Mouse (Mus musculus) bone marrow macrophage, adult 2 months (primary cell): ENCODE data around the gene Tenm3.

Experiments
- CTCF ChIP-seq: IDR thresholded peaks from 2 replicates; pipeline ENCODE4 v1.5.1; 2012; ENCODE audit warnings: low read depth, mild to moderate bottlenecking, low read length, moderate library complexity
- POLR2A ChIP-seq: IDR thresholded peaks from 2 replicates; pipeline ENCODE4 v1.6.1; 2012; ENCODE audit warnings: mild to moderate bottlenecking, low read depth, low read length, borderline replicate concordance

DNA sequence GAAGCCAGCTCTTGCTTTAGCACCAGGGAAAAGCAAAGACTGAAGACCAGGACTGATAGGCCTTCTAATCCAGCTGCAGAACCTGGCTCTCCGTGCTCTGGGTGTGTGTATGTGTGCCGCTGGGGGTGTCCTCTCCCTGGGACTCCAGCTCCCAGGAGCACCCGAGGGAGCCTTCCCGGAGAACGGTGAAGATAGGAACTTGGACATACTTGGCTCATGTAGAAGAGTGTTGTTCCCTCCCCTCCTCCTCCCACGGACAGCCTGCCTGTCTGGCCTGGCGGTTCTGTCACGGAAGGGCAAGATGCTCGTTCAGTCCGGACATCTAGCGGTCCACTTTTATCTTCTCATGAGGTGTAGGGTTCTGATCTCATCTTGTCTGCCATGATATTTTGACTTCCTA lies 622.4 kb downstream of the Tenm3 start:
- TF ChIP-seq CTCF (no peak), POLR2A (no peak)
